Mouse (Mus musculus) neural tube, embryonic 12.5 days (tissue): ENCODE results near the gene Cxcl9. TPM values are rescaled to one million over a fixed set of nuclear protein-coding genes. Genes with fewer than 3 reads are reported as not detected.
"Not testable (repeated sequence)": the region's sequence is repeated elsewhere in the genome, so short reads cannot be mapped to it uniquely, and the experiment has no call there.

Source experiments
- ATAC-seq: fragments of 200-750 bp; cut with Nextera tagmentation; 2 replicates; pipeline ENCODE4 v1.8.0; 2017; ENCODE audit warnings: low read depth, mild to moderate bottlenecking, moderate TSS enrichment, moderate library complexity; ENCODE audit not compliant: low FRiP score
- H3K27ac ChIP-seq: fragments of 300-500 bp; sonication (generic); 2 replicates; pipeline ENCODE4 v1.5.1; 2016
- H3K27me3 ChIP-seq: fragments of 300-500 bp; sonication (generic); replicated peaks from 2 replicates; pipeline ENCODE4 v1.6.1; 2016; ENCODE audit warnings: mild to moderate bottlenecking
- H3K36me3 ChIP-seq: fragments of 300-500 bp; sonication (generic); 2 replicates; pipeline ENCODE4 v1.6.1; 2016; ENCODE audit warnings: mild to moderate bottlenecking
- H3K4me1 ChIP-seq: fragments of 300-500 bp; sonication (generic); 2 replicates; pipeline ENCODE4 v1.6.1; 2016
- H3K4me2 ChIP-seq: fragments of 300-500 bp; sonication (generic); replicated peaks from 2 replicates; pipeline ENCODE4 v1.6.1; 2016; ENCODE audit warnings: mild to moderate bottlenecking
- H3K4me3 ChIP-seq: fragments of 300-500 bp; sonication (generic); 2 replicates; pipeline ENCODE4 v1.5.1; 2016
- H3K9ac ChIP-seq: fragments of 300-500 bp; sonication (generic); 2 replicates; pipeline ENCODE4 v1.6.1; 2016; ENCODE audit warnings: mild to moderate bottlenecking
- H3K9me3 ChIP-seq: fragments of 300-500 bp; sonication (generic); 2 replicates; pipeline ENCODE4 v1.6.1; 2016; ENCODE audit warnings: mild to moderate bottlenecking
- WGBS: fragments of 180-500 bp; shearing (Covaris S2); methylation state at CpG from one replicate; pipeline ENCODE4 v1.1.7; 2016; 5-methylcytosine and 5-hydroxymethylcytosine counted together
- polyA plus RNA-seq: library from polyadenylated mRNA; unstranded; fragments of >200 nt; fragmentation: Nextera tagmentation; extraction: Ambion mirVana; gene quantifications from 2 replicates; pipeline ENCODE4 v1.2.1, GENCODE M21; 2016

The Cxcl9 gene
- polyA plus RNA-seq, 1 experiment from 2014 or later: not detected

- H3K27me3 ChIP-seq: no peaks in the 10 kb centered on the region
- no peaks in the 10 kb centered on the region for H3K4me1 ChIP-seq
- no peak overlapping the region for H3K9ac ChIP-seq
- WGBS: 94% methylated on average over 5 of the region's 5 CpGs
- no peaks in the 10 kb centered on the region for H3K9me3 ChIP-seq
- no peak for ATAC-seq
- no peak overlapping the region for H3K4me2 ChIP-seq
- no peaks in the 10 kb centered on the region for H3K36me3 ChIP-seq
- H3K27ac ChIP-seq: no peak overlapping the region
- H3K4me3 ChIP-seq: no peak overlapping the region
Measured at GRCm38 (mm10) chr5:92364011-92364410, 36.1 kb upstream of the Cxcl9 start.

GRCm38 (mm10) chr5:92363179-92363578 is 35.3 kb upstream of the Cxcl9 start:
- Histone ChIP-seq H3K27me3 (no peaks in the 10 kb centered on the region), H3K9ac (no peak overlapping the region), H3K4me1 (no peaks in the 10 kb centered on the region), H3K27ac (no peak overlapping the region), H3K4me3 (no peak overlapping the region), H3K4me2 (no peak overlapping the region), H3K9me3 (no peaks in the 10 kb centered on the region), H3K36me3 (no peaks in the 10 kb centered on the region)
- no peak for ATAC-seq
- 7% methylated on average over 4 of the region's 4 CpGs for WGBS

- no peak for ATAC-seq
- H3K4me3 ChIP-seq: no peak overlapping the region
- 85% methylated on average over 11 of the region's 11 CpGs for WGBS
Measured at GRCm38 (mm10) chr5:92358767-92359455, 31.0 kb upstream of the Cxcl9 start.

GRCm38 (mm10) chr5:92358033-92358432 is 30.2 kb upstream of the Cxcl9 start:
- H3K36me3 ChIP-seq: no peaks in the 10 kb centered on the region
- 61% methylated on average over 11 of the region's 12 CpGs for WGBS
- H3K4me3 ChIP-seq: no peak overlapping the region
- ATAC-seq: no peak
- no peak overlapping the region for H3K27ac ChIP-seq
- no peak overlapping the region for H3K4me2 ChIP-seq
- H3K9ac ChIP-seq: no peak overlapping the region
- H3K9me3 ChIP-seq: no peaks in the 10 kb centered on the region
- H3K27me3 ChIP-seq: no peaks in the 10 kb centered on the region
- H3K4me1 ChIP-seq: no peaks in the 10 kb centered on the region

More at GRCm38 (mm10) chr5:92358767-92359455, 31.0 kb upstream of the Cxcl9 start:
- Histone ChIP-seq H3K9ac (no peak overlapping the region), H3K27me3 (no peaks in the 10 kb centered on the region), H3K27ac (no peak overlapping the region), H3K4me2 (no peak overlapping the region), H3K4me1 (no peaks in the 10 kb centered on the region), H3K9me3 (no peaks in the 10 kb centered on the region), H3K36me3 (no peaks in the 10 kb centered on the region)

GRCm38 (mm10) chr5:92353517-92353916 is 25.6 kb upstream of the Cxcl9 start:
- no peak for ATAC-seq
- Histone ChIP-seq H3K27me3 (peaks cover 2% of the 10 kb centered on the region; the same call in 1 of the 2 replicates), H3K9ac (no peak overlapping the region), H3K9me3 (no peaks in the 10 kb centered on the region), H3K4me2 (no peak overlapping the region), H3K27ac (no peak overlapping the region), H3K4me1 (peaks cover 4% of the 10 kb centered on the region; the same call in 1 of the 2 replicates), H3K4me3 (no peak overlapping the region), H3K36me3 (no peaks in the 10 kb centered on the region)
- 54% methylated on average over 11 of the region's 11 CpGs for WGBS

- not testable (repeated sequence) for H3K4me2 ChIP-seq, H3K27me3 ChIP-seq, ATAC-seq, H3K4me1 ChIP-seq, H3K9ac ChIP-seq, H3K36me3 ChIP-seq, H3K4me3 ChIP-seq, H3K27ac ChIP-seq, H3K9me3 ChIP-seq
- WGBS: 80% methylated on average over 4 of the region's 4 CpGs
Measured at GRCm38 (mm10) chr5:92352716-92353115, 24.8 kb upstream of the Cxcl9 start.

- Histone ChIP-seq H3K4me1 (peaks cover 4% of the 10 kb centered on the region; the same call in 1 of the 2 replicates), H3K36me3 (no peaks in the 10 kb centered on the region), H3K27me3 (peaks cover 10% of the 10 kb centered on the region), H3K4me3 (no peak overlapping the region), H3K27ac (no peak overlapping the region), H3K9ac (no peak overlapping the region), H3K4me2 (no peak overlapping the region), H3K9me3 (no peaks in the 10 kb centered on the region)
- WGBS: 88% methylated on average over 7 of the region's 7 CpGs
- no peak for ATAC-seq
Measured at GRCm38 (mm10) chr5:92349731-92350130, 21.9 kb upstream of the Cxcl9 start.

- Histone ChIP-seq H3K36me3 (no peaks in the 10 kb centered on the region), H3K4me3 (no peak within 1 kb of the TSS), H3K4me1 (peaks cover 4% of the 10 kb centered on the region; the same call in 1 of the 2 replicates), H3K9me3 (no peaks in the 10 kb centered on the region), H3K4me2 (peak within 1 kb of the TSS; percentile 48), H3K27me3 (peaks cover 10% of the 10 kb centered on the region), H3K27ac (no peak within 1 kb of the TSS), H3K9ac (0 out of 2 replicates have a peak within 1 kb of the TSS, but pooled peaks have one; percentile 3)
- WGBS: 21% methylated on average over 14 of the region's 14 CpGs
- peak; percentile 44; the same call in 1 of the 2 replicates for ATAC-seq
Measured at GRCm38 (mm10) chr5:92348794-92349413, 21.0 kb upstream of the Cxcl9 start, which contains the start of gene Cxcl10. Cxcl10 (minus strand) TSS chr5:92348889.

GRCm38 (mm10) chr5:92345006-92345405 is 17.1 kb upstream of the Cxcl9 start:
- H3K9ac ChIP-seq: no peak overlapping the region
- H3K27ac ChIP-seq: no peak overlapping the region
- peaks cover 4% of the 10 kb centered on the region; the same call in 1 of the 2 replicates for H3K4me1 ChIP-seq
- 85% methylated on average over 8 of the region's 8 CpGs for WGBS
- no peak overlapping the region for H3K4me3 ChIP-seq
- H3K27me3 ChIP-seq: peaks cover 10% of the 10 kb centered on the region
- no peak for ATAC-seq
- no peak overlapping the region for H3K4me2 ChIP-seq
- H3K36me3 ChIP-seq: no peaks in the 10 kb centered on the region
- H3K9me3 ChIP-seq: no peaks in the 10 kb centered on the region

- WGBS: 82% methylated on average over 4 of the region's 4 CpGs
- no peak for ATAC-seq
Measured at GRCm38 (mm10) chr5:92340606-92341005, 12.7 kb upstream of the Cxcl9 start.

GRCm38 (mm10) chr5:92336743-92337142 is 8.9 kb upstream of the Cxcl9 start:
- Histone ChIP-seq H3K27ac (no peak overlapping the region), H3K27me3 (no peaks in the 10 kb centered on the region), H3K36me3 (no peaks in the 10 kb centered on the region), H3K9me3 (no peaks in the 10 kb centered on the region), H3K4me1 (no peaks in the 10 kb centered on the region), H3K4me2 (no peak overlapping the region), H3K9ac (no peak overlapping the region), H3K4me3 (no peak overlapping the region)
- 82% methylated on average over 3 of the region's 3 CpGs for WGBS
- no peak for ATAC-seq

More at GRCm38 (mm10) chr5:92340606-92341005, 12.7 kb upstream of the Cxcl9 start:
- no peaks in the 10 kb centered on the region for H3K4me1 ChIP-seq
- no peak overlapping the region for H3K27ac ChIP-seq
- no peak overlapping the region for H3K4me2 ChIP-seq
- H3K36me3 ChIP-seq: no peaks in the 10 kb centered on the region
- H3K4me3 ChIP-seq: no peak overlapping the region
- H3K9ac ChIP-seq: no peak overlapping the region
- no peaks in the 10 kb centered on the region for H3K9me3 ChIP-seq
- no peaks in the 10 kb centered on the region for H3K27me3 ChIP-seq

GRCm38 (mm10) chr5:92332359-92332840 is 4.5 kb upstream of the Cxcl9 start:
- 79% methylated on average over 9 of the region's 9 CpGs for WGBS

More at GRCm38 (mm10) chr5:92332359-92332840, 4.5 kb upstream of the Cxcl9 start:
- Histone ChIP-seq H3K27me3 (no peaks in the 10 kb centered on the region), H3K4me1 (no peaks in the 10 kb centered on the region), H3K4me2 (no peak overlapping the region), H3K27ac (no peak overlapping the region), H3K9me3 (no peaks in the 10 kb centered on the region), H3K9ac (no peak overlapping the region), H3K36me3 (no peaks in the 10 kb centered on the region), H3K4me3 (no peak overlapping the region)
- ATAC-seq: no peak
